Mouse (Mus musculus): ENCODE data around the gene Pnpla3. TPM values are rescaled to one million over a fixed set of nuclear protein-coding genes. Genes with fewer than 3 reads are reported as not detected.

Pnpla3 gene
- total RNA-seq, 4 experiments from 2014 or later = 14.6 to 106 (median 31.8) TPM

GRCm38 (mm10) chr15:84178733-84179132 lies 11.1 kb downstream of the Pnpla3 start:
- no peak for DNase-seq

- DNase-seq = no peak
Observed at GRCm38 (mm10) chr15:84182000-84182399, 14.4 kb downstream of the Pnpla3 start.

- no peak for DNase-seq
Observed at GRCm38 (mm10) chr15:84183967-84184366, 16.3 kb downstream of the Pnpla3 start.

GRCm38 (mm10) chr15:84186196-84186595 lies 18.6 kb downstream of the Pnpla3 start:
- DNase-seq = no peak

GRCm38 (mm10) chr15:84188887-84189530 lies 21.4 kb downstream of the Pnpla3 start:
- no peak for DNase-seq

- no peak for DNase-seq
Observed at GRCm38 (mm10) chr15:84189881-84190280, 22.2 kb downstream of the Pnpla3 start.

- DNase-seq = no peak
Observed at GRCm38 (mm10) chr15:84191724-84192057, 24.1 kb downstream of the Pnpla3 start.

- peak; percentile 90 for DNase-seq
Observed at GRCm38 (mm10) chr15:84192058-84192791, 24.6 kb downstream of the Pnpla3 start, which contains the start of gene Samm50. Samm50 (plus strand) TSS chr15:84192241.

- DNase-seq = no peak
Observed at GRCm38 (mm10) chr15:84196486-84197165, 29.0 kb downstream of the Pnpla3 start.

GRCm38 (mm10) chr15:84207327-84207726 lies 39.7 kb downstream of the Pnpla3 start:
- DNase-seq = no peak

- no peak for DNase-seq
Observed at GRCm38 (mm10) chr15:84209517-84210412, 42.1 kb downstream of the Pnpla3 start.

GRCm38 (mm10) chr15:84210461-84210860 lies 42.8 kb downstream of the Pnpla3 start:
- DNase-seq = no peak

- DNase-seq = no peak
Observed at GRCm38 (mm10) chr15:84210941-84211340, 43.3 kb downstream of the Pnpla3 start.

- no peak for DNase-seq
Observed at GRCm38 (mm10) chr15:84211564-84211963, 43.9 kb downstream of the Pnpla3 start.

GRCm38 (mm10) chr15:84212031-84212755 lies 44.6 kb downstream of the Pnpla3 start:
- DNase-seq = peak; percentile 69

GRCm38 (mm10) chr15:84212756-84213105 lies 45.1 kb downstream of the Pnpla3 start:
- DNase-seq = no peak

GRCm38 (mm10) chr15:84213162-84213739 lies 45.6 kb downstream of the Pnpla3 start:
- DNase-seq = no peak

- no peak for DNase-seq
Observed at GRCm38 (mm10) chr15:84214476-84214875, 46.8 kb downstream of the Pnpla3 start.

- no peak for DNase-seq
Observed at GRCm38 (mm10) chr15:84215273-84215672, 47.6 kb downstream of the Pnpla3 start.

GRCm38 (mm10) chr15:84216026-84216425 lies 48.4 kb downstream of the Pnpla3 start:
- DNase-seq = no peak

- DNase-seq = no peak
Observed at GRCm38 (mm10) chr15:84216461-84217084, 48.9 kb downstream of the Pnpla3 start.
